Mouse (Mus musculus) effector memory CD4-positive, alpha-beta T cell, adult 7 months (primary cell): ENCODE results near the gene 1700080O16Rik. TPM values are rescaled to one million over a fixed set of nuclear protein-coding genes. Genes with fewer than 3 reads are reported as not detected.

Source experiments
- polyA plus RNA-seq: library from polyadenylated mRNA; unstranded; fragments of 100-300 nt; shearing (Covaris generic); gene quantifications from one replicate; pipeline ENCODE4 v1.2.1, GENCODE M21; 2017

Gene 1700080O16Rik
- polyA plus RNA-seq, result not detected

DNA sequence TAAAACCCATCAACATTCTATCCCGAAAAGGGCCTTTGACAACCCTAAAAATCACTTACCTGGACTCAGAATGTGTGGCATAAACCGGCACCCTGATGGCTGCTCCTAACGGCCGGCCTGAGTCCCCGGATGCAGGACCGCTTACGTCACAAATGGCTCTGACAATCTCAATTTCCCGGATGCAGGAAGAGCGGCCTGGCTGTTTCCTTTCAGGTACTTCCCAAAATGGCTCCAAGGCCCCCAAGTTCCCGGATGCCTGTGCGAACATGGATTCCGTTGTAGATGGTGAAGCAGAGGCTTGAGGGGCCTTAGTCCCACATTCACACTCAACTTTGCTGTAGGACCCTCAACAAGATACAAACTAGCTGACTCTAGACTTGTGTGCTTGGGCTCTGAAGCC, at the start of gene 1700080O16Rik:
1700080O16Rik (minus strand) TSS at position 101 of the 400 bp plus-strand sequence.

Other genes starting within 250 kb of the 1700080O16Rik start
- gene Usp26, start 171.5 kb downstream of the 1700080O16Rik start, polyA plus RNA-seq, result not detected
- gene Gpc4, start 192.5 kb upstream of the 1700080O16Rik start, polyA plus RNA-seq, result not detected